In genomic region chr13:76620525-76620924, GRCm38 (mm10) we compare ENCODE assay signal across 17 mouse cellular contexts.
"Had no signal": no experiment of that assay in that cellular context is flagged by ENCODE, and none has a peak within 500 bp of the region (broad histone marks: within the 10 kb centered on the region; RNA-seq: fewer than 3 reads in every experiment).

No protein-coding gene starts in this region.

- DNase-seq: kidney, adult 11 months; kidney, adult 8-10 months; kidney, postnatal 10 days; kidney, postnatal 36 days; lung, embryonic 14.5 days; right cerebral cortex, adult 18-20 months; right cerebral cortex, postnatal 14 days; right cerebral cortex, postnatal 4 days; thymus, adult 2 months; thymus, postnatal 25 days had no signal

- H3K4me1 ChIP-seq: intestine, embryonic 15.5 days; kidney, embryonic 15.5 days; midbrain, embryonic 12.5 days; midbrain, embryonic 15.5 days; neural tube, embryonic 13.5 days had no signal

- ATAC-seq: intestine, embryonic 15.5 days; lung, postnatal 0 days; midbrain, embryonic 15.5 days had no signal

- H3K4me3 ChIP-seq: intestine, embryonic 15.5 days; kidney, embryonic 15.5 days; midbrain, embryonic 12.5 days; midbrain, embryonic 15.5 days; myocyte; neural tube, embryonic 13.5 days had no signal
